Mouse (Mus musculus) brain, embryonic 14.5 days (tissue): ENCODE measurements around the gene Phlda1. TPM values are rescaled to one million over a fixed set of nuclear protein-coding genes. Genes with fewer than 3 reads are reported as not detected.
"Not testable (repeated sequence)": the region's sequence is repeated elsewhere in the genome, so short reads cannot be mapped to it uniquely, and the experiment has no call there.

Experiments
- DNase-seq: peaks from one replicate; pipeline ENCODE4 v3.0.0-alpha.2; 2011; ENCODE audit warnings: low read depth
- CTCF ChIP-seq: fragments of 200-500 bp; IDR thresholded peaks from 2 replicates; pipeline ENCODE4 v1.5.1; 2012; ENCODE audit warnings: inconsistent platforms, mild to moderate bottlenecking, moderate library complexity, borderline replicate concordance; ENCODE audit not compliant: insufficient read depth, insufficient read length; ENCODE audit errors: extremely low read depth
- POLR2A ChIP-seq: fragments of 200-500 bp; IDR thresholded peaks from 2 replicates; pipeline ENCODE4 v1.6.1; 2012; ENCODE audit warnings: mild to moderate bottlenecking, inconsistent platforms, borderline replicate concordance; ENCODE audit not compliant: poor library complexity, insufficient read depth, insufficient read length, severe bottlenecking; ENCODE audit errors: extremely low read depth
- polyA plus RNA-seq: library from polyadenylated mRNA; depleted of rRNA; stranded (reverse); fragments of >200 nt; gene quantifications from 2 replicates; pipeline ENCODE4 v1.2.3, GENCODE M21; 2012

Gene Phlda1
- polyA plus RNA-seq, 1 experiment, result 40.6 TPM

GRCm38 (mm10) chr10:111476989-111477510 lies 29.0 kb upstream of the Phlda1 start:
- no peak for TF ChIP-seq CTCF
- no peak for TF ChIP-seq POLR2A

GRCm38 (mm10) chr10:111479599-111479998 lies 26.5 kb upstream of the Phlda1 start:
- TF ChIP-seq POLR2A (no peak), CTCF (no peak)
- DNase-seq, result no peak

More at GRCm38 (mm10) chr10:111476989-111477510, 29.0 kb upstream of the Phlda1 start:
- no peak for DNase-seq

GRCm38 (mm10) chr10:111482654-111483053 lies 23.4 kb upstream of the Phlda1 start:
- TF ChIP-seq CTCF (no peak), POLR2A (no peak)
- no peak for DNase-seq

DNA sequence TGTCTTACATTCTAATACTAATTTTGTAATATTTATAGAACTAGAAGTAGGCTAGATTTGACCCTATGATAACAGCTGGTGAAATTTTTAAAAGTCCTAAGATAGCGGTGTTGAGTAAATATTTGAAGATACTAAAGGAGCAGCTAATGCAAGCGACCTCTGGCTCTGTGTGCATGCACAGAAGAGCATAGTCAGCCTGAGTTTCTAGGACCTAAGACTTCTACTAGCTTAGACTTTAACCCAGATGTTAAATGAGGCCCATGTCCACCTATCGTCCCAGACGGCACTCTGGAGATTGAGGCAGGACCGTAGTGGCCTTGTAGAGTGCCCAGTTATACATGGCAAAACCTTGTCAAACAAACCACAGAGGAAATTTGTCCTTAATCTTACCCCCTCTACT lies 22.0 kb upstream of the Phlda1 start:
- TF ChIP-seq POLR2A (no peak), CTCF (no peak)
- no peak for DNase-seq

GRCm38 (mm10) chr10:111488793-111489192 lies 17.3 kb upstream of the Phlda1 start:
- no peak for DNase-seq
- TF ChIP-seq POLR2A (no peak), CTCF (peak; percentile 7; the same call in 1 of the 2 replicates)

GRCm38 (mm10) chr10:111490079-111490478 lies 16.0 kb upstream of the Phlda1 start:
- DNase-seq, result not testable (repeated sequence)

DNA sequence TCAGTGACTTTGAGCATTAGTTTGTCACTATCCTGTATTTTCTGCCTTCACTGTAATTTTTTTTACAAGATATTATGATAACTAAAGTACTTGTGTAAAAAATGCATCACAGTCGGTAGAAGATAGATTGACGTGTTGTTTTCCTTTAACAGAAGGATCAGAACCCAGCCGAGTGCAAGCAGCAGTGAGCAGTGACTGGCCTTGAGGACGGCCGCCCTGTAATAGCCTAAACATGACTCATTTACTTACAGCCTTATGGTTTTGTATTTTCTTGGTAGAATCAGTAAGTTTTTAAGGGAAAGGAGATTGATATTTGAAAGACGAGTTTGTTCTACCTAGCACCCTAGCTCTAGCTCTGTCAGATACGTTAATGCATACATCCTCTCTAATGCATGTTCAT lies 10.2 kb upstream of the Phlda1 start:
- TF ChIP-seq POLR2A (no peak), CTCF (no peak)
- DNase-seq, result no peak

GRCm38 (mm10) chr10:111499892-111500291 lies 6.2 kb upstream of the Phlda1 start:
- TF ChIP-seq CTCF (no peak), POLR2A (no peak)

DNA sequence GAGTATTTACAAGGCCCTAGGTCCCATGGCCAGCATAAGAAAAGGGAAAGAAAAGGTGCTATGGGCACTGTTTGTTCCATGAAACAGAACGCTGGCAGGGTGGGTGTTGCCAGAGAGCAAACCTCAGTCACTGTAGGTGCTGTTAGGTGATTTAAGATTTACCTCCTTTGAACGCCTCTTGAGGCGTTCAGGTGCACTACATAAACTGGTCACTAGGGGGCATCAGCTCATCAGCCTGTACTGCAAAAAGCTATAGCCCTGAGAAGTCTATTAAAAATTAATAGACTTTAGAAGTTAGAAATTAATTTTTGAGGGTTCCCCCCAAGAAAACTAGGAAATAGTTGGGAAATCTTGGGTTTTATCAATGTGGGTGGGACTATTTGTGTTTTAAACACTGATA lies 3.0 kb upstream of the Phlda1 start:
- peak; percentile 88 for DNase-seq
- peak; percentile 80; the same call in 1 of the 2 replicates for TF ChIP-seq CTCF
- no peak for TF ChIP-seq POLR2A

More at GRCm38 (mm10) chr10:111499892-111500291, 6.2 kb upstream of the Phlda1 start:
- DNase-seq, result no peak

DNA sequence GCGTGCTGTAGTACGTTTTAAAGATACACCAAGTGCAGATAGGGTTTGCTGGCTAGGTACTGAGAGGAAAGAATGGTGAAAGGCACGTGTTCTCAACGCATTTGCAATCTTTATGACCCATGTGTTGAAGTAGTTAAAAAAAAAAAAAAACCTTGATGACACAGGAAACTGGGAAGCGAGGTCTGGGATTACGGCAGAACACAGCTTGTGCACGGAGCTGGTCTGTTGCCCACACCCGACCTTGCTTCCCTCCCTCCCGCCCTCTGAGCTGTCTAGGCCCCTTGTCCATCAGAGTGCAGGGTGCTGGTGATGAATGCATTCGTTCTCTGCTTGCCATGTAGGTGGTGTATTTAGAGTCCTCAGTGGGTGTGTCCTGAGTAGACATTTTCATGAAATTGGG lies 2.4 kb upstream of the Phlda1 start:
- no peak for TF ChIP-seq POLR2A
- TF ChIP-seq CTCF, result no peak
- no peak for DNase-seq

GRCm38 (mm10) chr10:111504606-111505005 lies 1.5 kb upstream of the Phlda1 start:
- DNase-seq, result no peak
- TF ChIP-seq CTCF, result no peak
- no peak for TF ChIP-seq POLR2A

DNA sequence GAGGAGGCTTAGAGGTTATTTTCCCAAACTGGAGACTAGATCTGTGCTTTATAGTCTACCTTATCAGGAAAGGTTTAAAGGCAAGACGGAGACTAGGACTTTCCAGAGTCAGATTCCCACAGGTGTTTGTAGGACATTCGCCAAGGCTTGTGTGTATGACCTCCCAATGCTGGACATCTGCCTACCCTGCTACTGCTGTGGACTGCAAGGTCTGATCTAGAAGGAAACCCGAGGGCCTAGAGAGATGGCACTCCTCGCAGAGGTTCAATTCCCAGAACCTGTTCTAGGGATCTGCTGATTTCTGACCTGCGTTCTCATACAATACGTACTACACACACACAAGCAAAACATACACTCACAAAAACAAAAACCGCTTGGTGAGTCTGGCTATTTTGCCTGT lies 680 bp upstream of the Phlda1 start:
- TF ChIP-seq POLR2A, result no peak
- TF ChIP-seq CTCF, result no peak
- DNase-seq, result no peak
